In the genomic region with DNA sequence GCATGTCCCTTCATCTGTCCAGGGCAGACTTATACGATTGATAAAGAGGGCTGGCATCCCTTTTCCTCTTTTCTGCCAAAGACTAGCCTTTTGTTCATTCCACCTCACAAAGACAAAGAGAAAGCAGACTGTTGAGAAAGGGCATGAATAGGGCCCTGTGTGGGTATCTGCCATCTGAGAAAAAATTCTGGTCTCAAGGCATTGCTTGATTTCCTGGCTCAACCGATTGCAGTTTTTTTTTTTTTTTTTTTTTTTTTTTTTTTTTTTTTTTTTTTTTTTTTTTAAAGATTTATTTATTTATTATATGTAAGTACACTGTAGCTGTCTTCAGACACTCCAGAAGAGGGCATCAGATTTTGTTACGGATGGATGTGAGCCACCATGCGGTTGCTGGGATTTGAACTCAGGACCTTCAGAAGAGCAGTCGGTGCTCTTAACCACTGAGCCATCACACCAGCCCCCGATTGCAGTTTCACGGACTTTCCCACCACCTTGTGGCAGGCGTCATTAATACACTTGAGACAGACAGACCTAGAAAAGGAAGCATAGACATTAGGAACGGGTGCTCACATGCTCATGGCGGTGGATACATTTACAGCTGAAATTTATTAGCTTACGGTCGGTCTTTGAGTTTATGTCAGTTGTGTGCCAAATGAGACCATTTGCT, we compare ENCODE assay signal across 9 mouse cellular contexts. TPM values are rescaled to one million over a fixed set of nuclear protein-coding genes. Genes with fewer than 3 reads are reported as not detected.
DNase-seq lines count a peak whose midpoint lies in the region; ATAC-seq and TF ChIP-seq lines count a peak whose summit lies in the region.
"Not testable (repeated sequence)": the region's sequence is repeated elsewhere in the genome, so short reads cannot be mapped to it uniquely, and the experiment has no call there.
"Had no signal": no experiment of that assay in that cellular context is flagged by ENCODE, and none has a peak within 500 bp of the region (broad histone marks: within the 10 kb centered on the region; RNA-seq: fewer than 3 reads in every experiment).

No protein-coding gene starts in this region.

- not testable (repeated sequence) for H3K9me3 ChIP-seq in erythroblast, embryonic 14.5 days (ENCODE audit: control insufficient read depth, low read length); kidney, postnatal 0 days (replicated peaks; ENCODE audit: low read length); liver, postnatal 0 days (ENCODE audit: low read length); midbrain, embryonic 16.5 days (replicated peaks; ENCODE audit: control insufficient read depth, low read length, poor library complexity, severe bottlenecking); stomach, postnatal 0 days (ENCODE audit: control insufficient read depth, low read length)

- H3K4me1 ChIP-seq in brown adipose tissue, adult 24 weeks (ENCODE audit: control insufficient read depth, insufficient read depth, insufficient read length, low read length); kidney, postnatal 0 days (replicated peaks; ENCODE audit: insufficient read depth, low read length); stomach, postnatal 0 days (replicated peaks; ENCODE audit: control insufficient read depth, insufficient read depth): not testable (repeated sequence)
- peaks cover 36% of the 10 kb centered on the region for H3K4me1 ChIP-seq in erythroblast, embryonic 14.5 days (ENCODE audit: control insufficient read depth)
- H3K4me1 ChIP-seq in liver, postnatal 0 days (ENCODE audit: insufficient read depth): peaks cover 14% of the 10 kb centered on the region
- H3K4me1 ChIP-seq in midbrain, embryonic 16.5 days (ENCODE audit: control insufficient read depth, insufficient read depth, low read length): peaks cover 23% of the 10 kb centered on the region

- not testable (repeated sequence) for TF ChIP-seq EP300 in liver, postnatal 0 days (IDR thresholded peaks at IDR 0.05; ENCODE audit: low read depth); stomach, postnatal 0 days (optimal IDR thresholded peaks at IDR 0.05)

- not testable (repeated sequence) for H3K27ac ChIP-seq in brown adipose tissue, adult 24 weeks (replicated peaks; ENCODE audit: low read depth, low read length); kidney, postnatal 0 days; midbrain, embryonic 16.5 days (ENCODE audit: low read length)
- 0 out of 2 replicates have a peak overlapping the region, but pooled peaks have one; percentile 89 for H3K27ac ChIP-seq in liver, postnatal 0 days (ENCODE audit: low read depth)
- H3K27ac ChIP-seq in stomach, postnatal 0 days (replicated peaks): peak overlapping the region; percentile 92; the same call in 1 of the 2 replicates

- not testable (repeated sequence) for ATAC-seq in kidney, postnatal 0 days (replicated peaks; ENCODE audit: low FRiP score, low read depth); midbrain, embryonic 16.5 days; stomach, postnatal 0 days (ENCODE audit: low FRiP score, low TSS enrichment)
- ATAC-seq in liver, postnatal 0 days: 0 out of 2 replicates have a peak, but pooled peaks have one; percentile 16

- peaks cover 21% of the 10 kb centered on the region for H3K36me3 ChIP-seq in erythroblast, embryonic 14.5 days (ENCODE audit: control insufficient read depth)
- not testable (repeated sequence) for H3K36me3 ChIP-seq in kidney, postnatal 0 days (ENCODE audit: insufficient read depth, low read length); liver, postnatal 0 days (replicated peaks; ENCODE audit: insufficient read depth, low read length); midbrain, embryonic 16.5 days (ENCODE audit: control insufficient read depth, insufficient read depth, low read length); stomach, postnatal 0 days (ENCODE audit: control insufficient read depth, insufficient read depth, low read length)

- intact Hi-C loops in heart, postnatal 10 days (cut with DNase I): loop anchor here (1.0 to 5.0 kb wide), 3 partner anchors 28 to 154 kb away; a partner anchor contains a TSS

- peak; percentile 83 for DNase-seq in CD4-positive, CD25-positive, alpha-beta regulatory T cell, adult 2 months (ENCODE audit: low read depth, low spot score)
- peak; percentile 49 to 70 for DNase-seq in heart, postnatal 10 days
- DNase-seq in kidney, postnatal 0 days (ENCODE audit: low spot score): peak; percentile 54
- peak; percentile 68 for DNase-seq in liver, postnatal 0 days
- DNase-seq in stomach, postnatal 0 days (ENCODE audit: low spot score): peak; percentile 76

- H3K27me3 ChIP-seq in erythroblast, embryonic 14.5 days (ENCODE audit: control insufficient read depth); kidney, postnatal 0 days (ENCODE audit: insufficient read depth, low read length); liver, postnatal 0 days (ENCODE audit: insufficient read depth, low read length); midbrain, embryonic 16.5 days (ENCODE audit: control insufficient read depth, insufficient read depth, low read depth, low read length); stomach, postnatal 0 days (ENCODE audit: control insufficient read depth, insufficient read depth, low read length): not testable (repeated sequence)

- peak; percentile 62 for TF ChIP-seq CTCF in kidney, postnatal 0 days (IDR thresholded peaks at IDR 0.05; ENCODE audit: low read depth)
- TF ChIP-seq CTCF in liver, postnatal 0 days (IDR thresholded peaks at IDR 0.05; ENCODE audit: low read depth): peak; percentile 60
- peak; percentile 70 for TF ChIP-seq CTCF in stomach, postnatal 0 days (IDR thresholded peaks at IDR 0.05; ENCODE audit: low read depth)

- H3K4me2 ChIP-seq in kidney, postnatal 0 days (ENCODE audit: low read length): peak overlapping the region; percentile 98
- H3K4me2 ChIP-seq in liver, postnatal 0 days (ENCODE audit: low read depth, low read length): peak overlapping the region; percentile 88
- H3K4me2 ChIP-seq in midbrain, embryonic 16.5 days (ENCODE audit: low read length): peak overlapping the region; percentile 99
- H3K4me2 ChIP-seq in stomach, postnatal 0 days (replicated peaks; ENCODE audit: low read depth): peak overlapping the region; percentile 89

- 53% methylated on average over 11 of the region's 12 CpGs for WGBS in kidney, postnatal 0 days
- WGBS in liver, postnatal 0 days (ENCODE audit: insufficient replicate concordance): 41% methylated on average over 10 of the region's 12 CpGs
- 54% methylated on average over 10 of the region's 12 CpGs for WGBS in midbrain, embryonic 16.5 days
- 50% methylated on average over 11 of the region's 12 CpGs for WGBS in stomach, postnatal 0 days

- peak overlapping the region; percentile 74; the same call in 1 of the 2 replicates for H3K9ac ChIP-seq in kidney, postnatal 0 days (ENCODE audit: low read depth, low read length)
- H3K9ac ChIP-seq in liver, postnatal 0 days (replicated peaks): peak overlapping the region; percentile 88; the same call in 1 of the 2 replicates
- H3K9ac ChIP-seq in midbrain, embryonic 16.5 days (ENCODE audit: low read depth, low read length): not testable (repeated sequence)
- H3K9ac ChIP-seq in stomach, postnatal 0 days (ENCODE audit: low read length): peak overlapping the region; percentile 93; the same call in 1 of the 2 replicates

- H3K4me3 ChIP-seq in brown adipose tissue, adult 24 weeks (ENCODE audit: insufficient read depth, low read depth, low read length): peak overlapping the region; percentile 30; the same call in 1 of the 2 replicates
- peak overlapping the region; percentile 85 for H3K4me3 ChIP-seq in erythroblast, embryonic 14.5 days (replicated peaks)
- H3K4me3 ChIP-seq in kidney, postnatal 0 days (replicated peaks; ENCODE audit: low read depth, low read length): peak overlapping the region; percentile 99
- peak overlapping the region; percentile 88 for H3K4me3 ChIP-seq in liver, postnatal 0 days (ENCODE audit: low read depth, low read length)
- H3K4me3 ChIP-seq in midbrain, embryonic 16.5 days (ENCODE audit: low read depth, low read length): peak overlapping the region; percentile 97
- peak overlapping the region; percentile 99 for H3K4me3 ChIP-seq in stomach, postnatal 0 days (ENCODE audit: low read depth, low read length)

RNA-seq across cellular contexts. Expression of a gene that starts 1.3 kb away (rescaled TPM):
- polyA plus RNA-seq in brown adipose tissue, adult 24 weeks (2012; ENCODE audit: insufficient read depth, insufficient read length, missing spikeins): 13.5 and 18.9 TPM in 2 replicates
- polyA plus RNA-seq in erythroblast, embryonic 14.5 days (2012): 0.99 and 1.6 TPM in 2 replicates
- 10 to 100 TPM; 16.4 to 18.2 TPM for total RNA-seq in heart, postnatal 10 days (2021)
- polyA plus RNA-seq in kidney, postnatal 0 days (2015; fragmentation: Nextera tagmentation; extraction: Ambion mirVana): 42.6 and 46.7 TPM in 2 replicates
- polyA plus RNA-seq in liver, postnatal 0 days (2015; fragmentation: Nextera tagmentation; extraction: Ambion mirVana): 34.0 and 37.1 TPM in 2 replicates
- polyA plus RNA-seq in midbrain, embryonic 16.5 days (2015; fragmentation: Nextera tagmentation; extraction: Ambion mirVana): 12.4 and 12.7 TPM in 2 replicates
- polyA plus RNA-seq in stomach, postnatal 0 days (2015; fragmentation: Nextera tagmentation; extraction: Ambion mirVana): 38.2 and 39.7 TPM in 2 replicates

RNA-seq across cellular contexts. Expression of a gene that starts 5.8 kb away (rescaled TPM):
- polyA plus RNA-seq in brown adipose tissue, adult 24 weeks (2012; ENCODE audit: insufficient read depth, insufficient read length, missing spikeins): 1.7 and 3.7 TPM in 2 replicates
- 0.82 and 1.3 TPM in 2 replicates for polyA plus RNA-seq in erythroblast, embryonic 14.5 days (2012)
- total RNA-seq in heart, postnatal 10 days (2021): 1 to 10 TPM; 5.0 to 7.5 TPM
- polyA plus RNA-seq in kidney, postnatal 0 days (2015; fragmentation: Nextera tagmentation; extraction: Ambion mirVana): 17.1 and 18.0 TPM in 2 replicates
- polyA plus RNA-seq in liver, postnatal 0 days (2015; fragmentation: Nextera tagmentation; extraction: Ambion mirVana): 5.3 TPM in 2 replicates
- 15.6 and 15.9 TPM in 2 replicates for polyA plus RNA-seq in midbrain, embryonic 16.5 days (2015; fragmentation: Nextera tagmentation; extraction: Ambion mirVana)
- polyA plus RNA-seq in stomach, postnatal 0 days (2015; fragmentation: Nextera tagmentation; extraction: Ambion mirVana): 17.4 and 20.3 TPM in 2 replicates

RNA-seq across cellular contexts. Expression of a gene that starts 9.9 kb away (rescaled TPM):
- polyA plus RNA-seq in brown adipose tissue, adult 24 weeks (2012; ENCODE audit: insufficient read depth, insufficient read length, missing spikeins): 2.3 and 5.4 TPM in 2 replicates
- polyA plus RNA-seq in erythroblast, embryonic 14.5 days (2012): 0.06 and 0.18 TPM in 2 replicates
- total RNA-seq in heart, postnatal 10 days (2021): 1 to 10 TPM; 1.4 to 1.7 TPM
- 2.7 and 3.7 TPM in 2 replicates for polyA plus RNA-seq in kidney, postnatal 0 days (2015; fragmentation: Nextera tagmentation; extraction: Ambion mirVana)
- polyA plus RNA-seq in liver, postnatal 0 days (2015; fragmentation: Nextera tagmentation; extraction: Ambion mirVana): 1.2 and 1.4 TPM in 2 replicates
- 4.3 and 4.7 TPM in 2 replicates for polyA plus RNA-seq in midbrain, embryonic 16.5 days (2015; fragmentation: Nextera tagmentation; extraction: Ambion mirVana)
- polyA plus RNA-seq in stomach, postnatal 0 days (2015; fragmentation: Nextera tagmentation; extraction: Ambion mirVana): 12.8 and 16.6 TPM in 2 replicates

RNA-seq across cellular contexts. Expression of a gene that starts 14.3 kb away (rescaled TPM):
- polyA plus RNA-seq in brown adipose tissue, adult 24 weeks (2012; ENCODE audit: insufficient read depth, insufficient read length, missing spikeins): not detected in 2 replicates
- polyA plus RNA-seq in erythroblast, embryonic 14.5 days (2012): not detected in 2 replicates
- total RNA-seq in heart, postnatal 10 days (2021): not detected
- 0.61 and 0.75 TPM in 2 replicates for polyA plus RNA-seq in kidney, postnatal 0 days (2015; fragmentation: Nextera tagmentation; extraction: Ambion mirVana)
- not detected in 2 replicates for polyA plus RNA-seq in liver, postnatal 0 days (2015; fragmentation: Nextera tagmentation; extraction: Ambion mirVana)
- 0.25 and 0.48 TPM in 2 replicates for polyA plus RNA-seq in midbrain, embryonic 16.5 days (2015; fragmentation: Nextera tagmentation; extraction: Ambion mirVana)
- polyA plus RNA-seq in stomach, postnatal 0 days (2015; fragmentation: Nextera tagmentation; extraction: Ambion mirVana): 326 and 355 TPM in 2 replicates
- total RNA-seq: left cerebral cortex, postnatal 10 days had no signal

RNA-seq across cellular contexts. Expression of a gene that starts 14.5 kb away (rescaled TPM):
- polyA plus RNA-seq in brown adipose tissue, adult 24 weeks (2012; ENCODE audit: insufficient read depth, insufficient read length, missing spikeins): not detected in 2 replicates
- polyA plus RNA-seq in erythroblast, embryonic 14.5 days (2012): 0.07 and 0.18 TPM in 2 replicates
- total RNA-seq in heart, postnatal 10 days (2021): 1 to 10 TPM; 1.3 TPM
- 24.2 and 27.4 TPM in 2 replicates for polyA plus RNA-seq in kidney, postnatal 0 days (2015; fragmentation: Nextera tagmentation; extraction: Ambion mirVana)
- 0.11 TPM in 1 of 2 replicates, not detected in the other for polyA plus RNA-seq in liver, postnatal 0 days (2015; fragmentation: Nextera tagmentation; extraction: Ambion mirVana)
- polyA plus RNA-seq in midbrain, embryonic 16.5 days (2015; fragmentation: Nextera tagmentation; extraction: Ambion mirVana): 144 and 176 TPM in 2 replicates
- polyA plus RNA-seq in stomach, postnatal 0 days (2015; fragmentation: Nextera tagmentation; extraction: Ambion mirVana): 26.8 and 31.7 TPM in 2 replicates

Comparison
In these comparisons a context has a peak if more than half of its experiments do, and no peak if none do; other contexts are left out.
1. H3K4me3 ChIP-seq: peak in every context shown above with its lines; median percentile 99 in kidney, postnatal 0 days; 99 in stomach, postnatal 0 days; 97 in midbrain, embryonic 16.5 days; 88 in liver, postnatal 0 days; 85 in erythroblast, embryonic 14.5 days; 30 in brown adipose tissue, adult 24 weeks.